Mouse (Mus musculus) neural tube, embryonic 11.5 days (tissue): ENCODE data around the gene Tmprss9. TPM values are rescaled to one million over a fixed set of nuclear protein-coding genes. Genes with fewer than 3 reads are reported as not detected.

ENCODE experiments used
- ATAC-seq: fragments of 200-750 bp; cut with Nextera tagmentation; 2 replicates; pipeline ENCODE4 v1.8.0; 2017; ENCODE audit warnings: moderate number of reproducible peaks, mild to moderate bottlenecking, moderate TSS enrichment, moderate library complexity; ENCODE audit not compliant: insufficient read depth, low FRiP score, low TSS enrichment
- DNase-seq: peaks from one replicate; pipeline ENCODE4 v3.0.0-alpha.2; 2015; ENCODE audit warnings: low spot score
- H3K27ac ChIP-seq: fragments of 300-500 bp; sonication (generic); 2 replicates; pipeline ENCODE4 v1.5.1; 2014; ENCODE audit warnings: low read depth, mild to moderate bottlenecking, low read length
- H3K27me3 ChIP-seq: fragments of 300-500 bp; sonication (generic); 2 replicates; pipeline ENCODE4 v1.6.1; 2014; ENCODE audit warnings: mild to moderate bottlenecking, low read length, mixed read lengths; ENCODE audit not compliant: control insufficient read depth, insufficient read depth
- H3K36me3 ChIP-seq: fragments of 300-500 bp; sonication (generic); 2 replicates; pipeline ENCODE4 v1.6.1; 2014; ENCODE audit warnings: mild to moderate bottlenecking, low read length, moderate library complexity, mixed read lengths; ENCODE audit not compliant: control insufficient read depth, insufficient read depth
- H3K4me1 ChIP-seq: fragments of 300-500 bp; sonication (generic); 2 replicates; pipeline ENCODE4 v1.6.1; 2014; ENCODE audit warnings: low read length, mixed read lengths; ENCODE audit not compliant: control insufficient read depth, insufficient read depth
- H3K4me2 ChIP-seq: fragments of 300-500 bp; sonication (generic); 2 replicates; pipeline ENCODE4 v1.6.1; 2014; ENCODE audit warnings: low read depth, mild to moderate bottlenecking, moderate library complexity
- H3K4me3 ChIP-seq: fragments of 300-500 bp; sonication (generic); 2 replicates; pipeline ENCODE4 v1.5.1; 2014; ENCODE audit warnings: low read depth, low read length
- H3K9ac ChIP-seq: fragments of 300-500 bp; sonication (generic); 2 replicates; pipeline ENCODE4 v1.6.1; 2014; ENCODE audit warnings: mild to moderate bottlenecking, low read length
- H3K9me3 ChIP-seq: fragments of 300-500 bp; sonication (generic); 2 replicates; pipeline ENCODE4 v1.6.1; 2016; ENCODE audit warnings: low read length; ENCODE audit not compliant: control insufficient read depth
- WGBS: fragments of 180-500 bp; shearing (Covaris S2); extraction: QIAGEN DNeasy Blood & Tissue Kit; methylation state at CpG from one replicate; pipeline ENCODE4 v1.1.7; 2014; 5-methylcytosine and 5-hydroxymethylcytosine counted together
- polyA plus RNA-seq: library from polyadenylated mRNA; unstranded; fragments of >200 nt; fragmentation: Nextera tagmentation; extraction: Ambion mirVana; gene quantifications from 2 replicates; pipeline ENCODE4 v1.2.1, GENCODE M21; 2014

Tmprss9 gene
- 0.08 and 0.11 TPM in 2 replicates for polyA plus RNA-seq

GRCm38 (mm10) chr10:80871581-80871980 lies at the start of gene Tmprss9:
Gene Tmprss9 (plus strand): TSS chr10:80871848.
- DNase-seq, result no peak
- Histone ChIP-seq H3K27me3 (no peaks in the 10 kb centered on the region), H3K4me1 (no peaks in the 10 kb centered on the region), H3K9me3 (no peaks in the 10 kb centered on the region), H3K4me2 (no peak within 1 kb of the TSS), H3K36me3 (no peaks in the 10 kb centered on the region), H3K9ac (no peak within 1 kb of the TSS), H3K27ac (no peak within 1 kb of the TSS), H3K4me3 (no peak within 1 kb of the TSS)
- no peak for ATAC-seq
- WGBS, result 34% methylated on average over 9 of the region's 9 CpGs

GRCm38 (mm10) chr10:80821991-80822390 lies 49.7 kb upstream of the Tmprss9 start:
- Histone ChIP-seq H3K27ac (no peak overlapping the region), H3K9ac (no peak overlapping the region), H3K4me3 (no peak overlapping the region), H3K4me1 (no peaks in the 10 kb centered on the region), H3K27me3 (no peaks in the 10 kb centered on the region), H3K36me3 (no peaks in the 10 kb centered on the region), H3K4me2 (no peak overlapping the region), H3K9me3 (no peaks in the 10 kb centered on the region)
- ATAC-seq (no peak), DNase-seq (no peak)
- 49% methylated on average over 2 of the region's 2 CpGs for WGBS

- Histone ChIP-seq H3K4me1 (peaks cover 3% of the 10 kb centered on the region), H3K27me3 (no peaks in the 10 kb centered on the region), H3K9me3 (no peaks in the 10 kb centered on the region), H3K4me2 (no peak overlapping the region), H3K4me3 (no peak overlapping the region), H3K27ac (no peak overlapping the region), H3K36me3 (no peaks in the 10 kb centered on the region), H3K9ac (no peak overlapping the region)
- 93% methylated on average over 5 of the region's 5 CpGs for WGBS
- ATAC-seq (no peak), DNase-seq (no peak)
Measured at GRCm38 (mm10) chr10:80822528-80822927, 49.1 kb upstream of the Tmprss9 start.

- Histone ChIP-seq H3K9me3 (no peaks in the 10 kb centered on the region), H3K4me1 (peaks cover 8% of the 10 kb centered on the region), H3K36me3 (no peaks in the 10 kb centered on the region), H3K27me3 (no peaks in the 10 kb centered on the region), H3K9ac (no peak overlapping the region), H3K27ac (no peak overlapping the region), H3K4me2 (no peak overlapping the region), H3K4me3 (no peak overlapping the region)
- 100% methylated on average over 1 of the region's 1 CpGs for WGBS
- DNase-seq (no peak), ATAC-seq (no peak)
Measured at GRCm38 (mm10) chr10:80823316-80823715, 48.3 kb upstream of the Tmprss9 start.

GRCm38 (mm10) chr10:80823847-80824643 lies 47.6 kb upstream of the Tmprss9 start:
- DNase-seq, result no peak
- Histone ChIP-seq H3K36me3 (no peaks in the 10 kb centered on the region), H3K27me3 (no peaks in the 10 kb centered on the region), H3K9ac (no peak overlapping the region), H3K4me1 (peaks cover 8% of the 10 kb centered on the region), H3K9me3 (no peaks in the 10 kb centered on the region), H3K4me3 (no peak overlapping the region), H3K4me2 (no peak overlapping the region), H3K27ac (no peak overlapping the region)
- 68% methylated on average over 8 of the region's 8 CpGs for WGBS
- no peak for ATAC-seq

- H3K9ac ChIP-seq, result no peak overlapping the region
- ATAC-seq, result no peak
- H3K9me3 ChIP-seq, result no peaks in the 10 kb centered on the region
- H3K36me3 ChIP-seq, result peaks cover 3% of the 10 kb centered on the region
- DNase-seq, result no peak
- 78% methylated on average over 2 of the region's 2 CpGs for WGBS
- peaks cover 8% of the 10 kb centered on the region for H3K4me1 ChIP-seq
- no peak overlapping the region for H3K4me2 ChIP-seq
- H3K4me3 ChIP-seq, result no peak overlapping the region
- no peaks in the 10 kb centered on the region for H3K27me3 ChIP-seq
- H3K27ac ChIP-seq, result no peak overlapping the region
Measured at GRCm38 (mm10) chr10:80824827-80825226, 46.8 kb upstream of the Tmprss9 start.

GRCm38 (mm10) chr10:80826151-80827062 lies 45.2 kb upstream of the Tmprss9 start, which contains the start of gene Oaz1:
Gene Oaz1 (plus strand): TSS chr10:80826656.
- Histone ChIP-seq H3K27ac (peak within 1 kb of the TSS; percentile 76), H3K4me3 (peak within 1 kb of the TSS; percentile 81), H3K9ac (peak within 1 kb of the TSS; percentile 92), H3K9me3 (no peaks in the 10 kb centered on the region), H3K27me3 (no peaks in the 10 kb centered on the region), H3K4me1 (peaks cover 14% of the 10 kb centered on the region), H3K4me2 (peak within 1 kb of the TSS; percentile 96), H3K36me3 (peaks cover 4% of the 10 kb centered on the region)
- DNase-seq (peak; percentile 99), ATAC-seq (peak; percentile 95)
- under 1% methylated on average over 74 of the region's 82 CpGs for WGBS

- no peak for ATAC-seq
- Histone ChIP-seq H3K9me3 (no peaks in the 10 kb centered on the region), H3K9ac (peak overlapping the region; percentile 92), H3K36me3 (peaks cover 4% of the 10 kb centered on the region), H3K4me3 (peak overlapping the region; percentile 81), H3K4me1 (peaks cover 16% of the 10 kb centered on the region), H3K4me2 (peak overlapping the region; percentile 96), H3K27me3 (no peaks in the 10 kb centered on the region), H3K27ac (peak overlapping the region; percentile 76)
- no peak for DNase-seq
- WGBS, result 9% methylated on average over 29 of the region's 29 CpGs
Measured at GRCm38 (mm10) chr10:80827063-80827869, 44.4 kb upstream of the Tmprss9 start.
